Mouse (Mus musculus): Measurements from ENCODE around the gene Rfx8.

GRCm38 (mm10) chr1:39758244-39758643 is 37.4 kb upstream of the Rfx8 start:
- TF ChIP-seq CTCF (IDR thresholded peaks at IDR 0.05): no peak
- 0 out of 2 replicates have a peak, but pooled peaks have one; percentile 42 for TF ChIP-seq EP300 (IDR thresholded peaks at IDR 0.05; ENCODE audit: insufficient read depth, low read depth, low read length)
